Mouse (Mus musculus) v-Abl transformed pro-B cells (cell line): ENCODE results near the gene Mtfr1l.

ENCODE experiments used
- in situ Hi-C, 2 experiments: fragments of 400-800 bp; cut with MboI; formaldehyde crosslinking; loops; one replicate each; pipeline ENCODE4 v1.15.1; 2025; ENCODE audit not compliant: unreplicated experiment in 2 of 2

Mtfr1l gene

GRCm38 (mm10) chr4:134559154-134559553 lies 24.0 kb upstream of the Mtfr1l start:
- in situ Hi-C loops = no loop called here

DNA sequence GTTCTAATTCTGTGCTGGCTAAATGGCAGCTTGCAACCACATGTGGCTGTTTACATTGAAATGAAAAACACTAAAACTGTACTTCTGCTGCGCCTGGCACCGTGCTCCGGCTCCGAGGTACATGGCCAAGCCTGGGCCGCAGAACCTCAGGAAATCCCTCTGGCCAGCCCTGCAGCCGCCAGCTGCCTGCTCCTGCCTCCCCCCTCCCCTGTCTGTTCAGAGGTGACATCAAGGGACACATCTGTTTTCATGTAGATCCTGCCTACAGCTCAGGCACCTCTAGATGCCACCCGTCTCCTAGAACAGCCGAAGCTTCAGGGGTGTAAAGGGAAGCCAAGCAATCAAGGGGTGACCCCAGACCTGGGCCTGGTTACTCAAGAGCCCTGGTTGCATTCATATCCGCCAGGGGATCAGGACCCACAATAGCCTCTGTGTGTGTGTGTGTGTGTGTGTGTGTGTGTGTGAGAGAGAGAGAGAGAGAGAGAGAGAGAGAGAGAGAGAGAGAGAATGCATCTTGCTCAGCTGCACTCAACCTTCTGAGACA lies 23.5 kb upstream of the Mtfr1l start:
- in situ Hi-C loops = no loop called here

DNA sequence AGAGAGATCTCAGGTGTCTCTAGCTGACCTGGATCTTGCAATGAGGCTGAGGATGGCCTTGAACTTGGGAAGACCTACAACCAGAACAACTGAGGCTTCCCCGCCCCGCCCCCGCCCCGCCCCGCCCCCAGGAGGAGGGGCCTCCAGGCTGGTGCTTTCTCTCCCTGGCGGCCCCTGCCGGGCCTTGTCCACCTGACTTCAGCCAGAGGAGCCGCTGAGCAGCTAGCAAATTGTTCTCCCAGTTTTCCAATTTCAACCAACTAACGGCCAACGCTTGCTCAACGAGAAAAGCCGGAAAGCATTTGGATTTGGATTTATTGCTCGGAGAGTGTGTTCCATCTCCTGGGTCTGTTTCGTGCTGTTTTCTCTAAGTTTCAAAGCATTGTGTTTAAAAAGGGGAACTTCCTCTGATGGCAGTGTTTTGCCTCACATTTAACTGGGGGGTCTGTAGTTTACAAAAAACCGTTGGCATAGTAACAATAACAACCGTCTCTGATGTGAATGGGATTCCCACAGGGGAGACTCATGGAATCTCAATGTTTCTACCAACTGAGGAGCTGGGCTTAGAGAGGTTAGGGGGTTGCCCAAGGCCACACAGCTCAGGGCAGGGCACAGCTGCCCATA lies 22.6 kb upstream of the Mtfr1l start:
- in situ Hi-C loops = no loop called here

DNA sequence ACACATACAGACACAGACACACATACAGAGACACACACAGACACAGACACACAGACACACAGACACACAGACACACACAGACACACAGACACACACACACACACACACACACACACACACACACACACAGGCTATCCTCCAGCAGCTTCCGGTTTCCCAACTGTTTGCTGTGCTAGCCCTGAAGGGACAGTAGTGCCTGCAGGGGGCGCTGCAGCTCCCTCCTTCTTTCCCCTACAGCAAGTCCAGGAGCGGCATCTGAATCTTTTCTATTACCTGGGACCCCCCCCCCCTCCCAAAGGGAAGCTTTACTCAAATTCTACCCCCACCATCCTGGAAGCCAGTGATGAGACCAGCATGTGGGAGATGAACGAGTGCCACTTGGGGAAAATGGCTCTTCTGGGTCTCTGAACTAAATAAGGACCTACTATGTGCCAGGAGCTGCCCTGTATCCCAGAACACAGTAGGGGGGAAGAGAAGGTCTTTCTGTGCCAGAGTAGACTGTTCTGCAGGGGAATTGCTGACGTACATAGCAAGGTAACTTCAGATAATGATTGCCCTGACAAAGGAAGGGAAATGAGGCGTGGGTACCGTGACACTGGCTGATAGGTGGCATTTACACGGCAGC lies 20.9 kb upstream of the Mtfr1l start:
- in situ Hi-C loops = no loop called here

GRCm38 (mm10) chr4:134553631-134554030 lies 18.4 kb upstream of the Mtfr1l start:
- in situ Hi-C loops = no loop called here

DNA sequence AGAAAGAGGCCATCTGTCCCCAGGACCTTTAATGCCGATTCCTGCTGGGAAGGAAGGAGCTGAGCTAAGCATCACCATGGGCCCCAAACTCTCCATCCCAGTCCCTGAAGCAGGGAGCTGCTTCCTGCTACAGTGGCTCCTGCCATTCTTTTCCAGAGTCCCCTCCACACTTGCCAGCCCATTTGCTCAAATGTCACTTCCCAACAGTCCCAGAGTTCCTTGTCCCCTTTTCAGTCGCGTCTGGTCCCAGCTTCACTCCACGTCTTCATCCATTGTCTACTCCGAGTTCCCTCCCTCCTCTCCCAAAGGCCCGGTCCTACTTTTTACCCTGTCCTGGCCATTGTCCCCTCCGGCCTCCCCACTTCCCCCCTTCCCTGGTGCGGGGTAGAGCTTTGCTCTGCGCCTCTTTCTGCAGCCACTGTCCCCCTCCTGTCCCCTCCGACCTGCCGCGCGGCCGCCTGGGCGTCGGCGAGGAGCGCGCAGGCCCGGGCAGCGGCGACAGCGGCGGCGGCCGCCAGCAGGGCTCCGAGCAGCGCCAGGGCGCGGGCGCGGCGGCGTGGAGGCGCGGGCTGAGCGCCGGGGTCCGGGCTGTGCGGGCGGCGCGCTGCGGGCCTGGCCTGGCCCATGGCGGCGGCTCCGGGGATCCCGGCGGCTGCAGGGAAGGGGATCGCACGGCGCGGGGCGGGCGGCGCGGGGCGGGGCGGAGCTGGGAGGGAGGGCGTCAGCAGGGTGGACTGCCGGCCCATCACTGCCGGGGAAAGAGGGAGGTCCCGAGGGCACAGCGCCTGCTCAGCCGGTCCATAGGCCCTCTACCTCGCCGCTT lies 16.5 kb upstream of the Mtfr1l start, which contains the start of gene Selenon:
Selenon (minus strand) TSS at position 673 of the 823 bp plus-strand sequence.
- in situ Hi-C loops = no loop called here

DNA sequence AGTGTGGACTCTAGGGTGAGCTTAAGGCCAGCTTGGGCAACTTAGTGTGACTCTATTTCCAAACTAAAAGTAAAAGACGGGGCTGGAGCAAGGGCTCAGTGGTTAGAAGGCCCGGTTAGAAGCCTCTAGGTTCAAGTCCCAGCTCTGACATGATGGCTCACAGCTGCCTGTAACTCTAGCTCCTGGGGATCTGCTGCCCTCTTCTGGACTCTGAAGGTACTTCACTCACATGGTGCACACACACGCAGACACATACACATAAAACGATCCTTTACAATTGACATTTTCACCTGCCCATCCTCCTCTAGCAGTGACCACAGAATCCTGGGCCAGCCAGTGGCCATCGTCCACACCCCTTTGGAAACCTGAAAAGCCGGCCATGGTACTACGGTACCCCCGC lies 14.7 kb upstream of the Mtfr1l start:
- in situ Hi-C loops = loop anchor here in 1 of 2 experiments (10.0 kb wide), 1 partner anchor 325 kb away; no protein-coding TSS in a partner anchor

- in situ Hi-C loops = loop anchor here in 1 of 2 experiments (10.0 kb wide), 1 partner anchor 326 kb away; no protein-coding TSS in a partner anchor
Measured at GRCm38 (mm10) chr4:134548169-134548938, 13.2 kb upstream of the Mtfr1l start.

DNA sequence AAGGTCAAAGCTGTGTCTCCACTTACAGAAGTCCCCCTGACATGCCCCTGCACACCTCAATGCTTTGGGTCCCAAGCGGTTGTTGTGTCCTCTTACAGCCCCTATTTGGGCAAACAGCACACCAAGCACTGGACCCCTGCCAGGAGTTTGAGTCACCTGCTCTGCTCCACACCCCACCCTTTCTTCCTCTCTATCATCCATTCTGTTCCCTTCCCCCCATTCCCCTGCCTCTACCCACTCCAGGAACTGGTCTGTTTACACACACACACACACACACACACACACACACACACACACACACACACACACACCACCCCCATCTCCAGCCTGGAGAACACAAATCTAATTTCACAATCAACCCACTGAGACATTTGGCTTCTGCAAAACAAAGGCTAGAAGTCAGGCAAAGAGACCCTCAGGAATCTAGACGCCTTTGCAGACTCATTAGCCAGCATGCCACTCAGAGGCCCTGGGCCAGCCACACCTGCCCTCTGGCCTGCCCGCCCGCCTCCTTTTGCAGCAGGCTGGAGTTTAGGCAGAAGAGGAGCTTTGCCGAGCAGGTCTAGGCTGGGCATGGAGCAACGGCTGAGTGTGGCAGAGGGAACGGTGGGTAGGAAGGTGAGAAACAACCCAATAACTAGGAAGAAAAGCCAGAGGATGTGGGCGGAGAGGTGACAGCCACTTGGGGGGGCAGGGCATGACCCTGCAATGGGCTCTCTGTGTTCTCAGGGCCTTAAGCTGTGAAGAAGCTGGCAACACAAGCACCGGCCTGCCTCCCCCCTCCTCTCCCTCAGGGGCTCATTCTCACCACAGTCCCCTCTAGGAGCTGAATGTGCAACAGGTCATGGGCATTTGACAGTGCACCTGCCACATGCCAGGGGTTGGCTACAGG lies 11.9 kb upstream of the Mtfr1l start:
- in situ Hi-C loops = loop anchor here in 1 of 2 experiments (10.0 kb wide), 1 partner anchor 328 kb away; no protein-coding TSS in a partner anchor

- in situ Hi-C loops = loop anchor here (5.0 to 10.0 kb wide), 6 partner anchors 39 to 334 kb away; no protein-coding TSS in a partner anchor
Measured at GRCm38 (mm10) chr4:134543261-134543660, 8.1 kb upstream of the Mtfr1l start.

- in situ Hi-C loops = loop anchor here (5.0 to 10.0 kb wide), 6 partner anchors 40 to 335 kb away; no protein-coding TSS in a partner anchor
Measured at GRCm38 (mm10) chr4:134542726-134543125, 7.5 kb upstream of the Mtfr1l start.

GRCm38 (mm10) chr4:134538997-134539580 lies 3.9 kb upstream of the Mtfr1l start:
- in situ Hi-C loops = no loop called here

- in situ Hi-C loops = no loop called here
Measured at GRCm38 (mm10) chr4:134535787-134536151, 582 bp upstream of the Mtfr1l start.

- in situ Hi-C loops = no loop called here
Measured at GRCm38 (mm10) chr4:134534124-134534886, 882 bp downstream of the Mtfr1l start.

- in situ Hi-C loops = no loop called here
Measured at GRCm38 (mm10) chr4:134533421-134533820, 1.8 kb downstream of the Mtfr1l start.

- in situ Hi-C loops = no loop called here
Measured at GRCm38 (mm10) chr4:134532928-134533327, 2.3 kb downstream of the Mtfr1l start.

- in situ Hi-C loops = no loop called here
Measured at GRCm38 (mm10) chr4:134526220-134526619, 9.0 kb downstream of the Mtfr1l start.

DNA sequence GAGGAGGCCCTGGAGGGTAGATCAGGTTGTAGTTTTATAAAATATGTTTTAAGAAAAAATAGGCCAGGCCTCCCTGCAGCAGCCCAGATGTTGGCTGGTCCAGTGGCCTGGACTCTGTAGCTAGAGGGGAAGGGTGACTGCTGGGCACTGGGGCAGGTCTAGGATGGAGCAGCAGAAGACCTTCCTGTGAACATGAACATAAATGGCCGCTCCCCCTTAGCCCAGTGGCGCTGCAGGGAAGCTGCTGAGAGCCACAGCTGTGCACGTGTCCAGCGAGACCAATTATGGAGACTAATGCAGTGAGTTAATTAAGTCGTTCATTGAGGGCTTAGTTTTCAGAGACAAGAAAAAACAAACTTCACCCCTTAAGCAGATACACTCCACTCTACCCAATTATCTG lies 9.4 kb downstream of the Mtfr1l start:
- in situ Hi-C loops = no loop called here
